Mouse (Mus musculus): ENCODE results near the gene Csmd2. TPM values are rescaled to one million over a fixed set of nuclear protein-coding genes. Genes with fewer than 3 reads are reported as not detected.
A peak's percentile ranks its signal among the peaks of the same experiment; 100 is the strongest.

Csmd2 gene
- polyA plus RNA-seq, 1 experiment from 2014 or later = 12.7 TPM

GRCm38 (mm10) chr4:128371766-128372165 lies 384.1 kb downstream of the Csmd2 start:
- H3K9ac ChIP-seq (replicated peaks) = no peak overlapping the region
- no peak for ATAC-seq (ENCODE audit: low FRiP score)
- peaks cover 35% of the 10 kb centered on the region for H3K36me3 ChIP-seq
- no peak overlapping the region for H3K4me3 ChIP-seq (replicated peaks)
- H3K4me1 ChIP-seq = 0 out of 2 replicates have a peak, but pooled peaks cover 3% of the 10 kb centered on the region
- H3K27ac ChIP-seq (replicated peaks) = no peak overlapping the region
- no peak overlapping the region for H3K4me2 ChIP-seq
- WGBS = 64% methylated on average over 6 of the region's 6 CpGs
- no peaks in the 10 kb centered on the region for H3K9me3 ChIP-seq (replicated peaks)
- H3K27me3 ChIP-seq (replicated peaks) = no peaks in the 10 kb centered on the region

- no peak overlapping the region for H3K4me2 ChIP-seq
- H3K27ac ChIP-seq (replicated peaks) = no peak overlapping the region
- no peak overlapping the region for H3K4me3 ChIP-seq (replicated peaks)
- WGBS = 80% methylated on average over 6 of the region's 6 CpGs
- H3K9ac ChIP-seq (replicated peaks) = no peak overlapping the region
- no peaks in the 10 kb centered on the region for H3K9me3 ChIP-seq (replicated peaks)
- no peak for ATAC-seq (ENCODE audit: low FRiP score)
- no peaks in the 10 kb centered on the region for H3K27me3 ChIP-seq (replicated peaks)
- peaks cover 35% of the 10 kb centered on the region for H3K36me3 ChIP-seq
- 0 out of 2 replicates have a peak, but pooled peaks cover 3% of the 10 kb centered on the region for H3K4me1 ChIP-seq
These were observed 385.5 kb downstream of the Csmd2 start for GRCm38 (mm10) chr4:128373196-128373595.

- 77% methylated on average over 5 of the region's 5 CpGs for WGBS
- ATAC-seq (ENCODE audit: low FRiP score) = no peak
- no peak overlapping the region for H3K4me2 ChIP-seq
- H3K9ac ChIP-seq (replicated peaks) = no peak overlapping the region
- no peaks in the 10 kb centered on the region for H3K27me3 ChIP-seq (replicated peaks)
- H3K27ac ChIP-seq (replicated peaks) = no peak overlapping the region
- H3K4me1 ChIP-seq = 0 out of 2 replicates have a peak, but pooled peaks cover 3% of the 10 kb centered on the region
- H3K9me3 ChIP-seq (replicated peaks) = no peaks in the 10 kb centered on the region
- H3K36me3 ChIP-seq = peaks cover 32% of the 10 kb centered on the region
- no peak overlapping the region for H3K4me3 ChIP-seq (replicated peaks)
These were observed 386.4 kb downstream of the Csmd2 start for GRCm38 (mm10) chr4:128374051-128374450.

GRCm38 (mm10) chr4:128378946-128379345 lies 391.3 kb downstream of the Csmd2 start:
- Histone ChIP-seq H3K27ac (replicated peaks) (no peak overlapping the region), H3K27me3 (replicated peaks) (no peaks in the 10 kb centered on the region), H3K36me3 (peaks cover 20% of the 10 kb centered on the region), H3K9ac (replicated peaks) (no peak overlapping the region), H3K4me3 (replicated peaks) (no peak overlapping the region), H3K4me2 (no peak overlapping the region), H3K4me1 (0 out of 2 replicates have a peak, but pooled peaks cover 3% of the 10 kb centered on the region), H3K9me3 (replicated peaks) (no peaks in the 10 kb centered on the region)
- no peak for ATAC-seq (ENCODE audit: low FRiP score)
- 88% methylated on average over 2 of the region's 2 CpGs for WGBS

GRCm38 (mm10) chr4:128381331-128381730 lies 393.7 kb downstream of the Csmd2 start:
- Histone ChIP-seq H3K9me3 (replicated peaks) (no peaks in the 10 kb centered on the region), H3K36me3 (peaks cover 28% of the 10 kb centered on the region), H3K27me3 (replicated peaks) (no peaks in the 10 kb centered on the region), H3K4me2 (no peak overlapping the region), H3K27ac (replicated peaks) (no peak overlapping the region), H3K4me3 (replicated peaks) (no peak overlapping the region), H3K4me1 (0 out of 2 replicates have a peak, but pooled peaks cover 2% of the 10 kb centered on the region), H3K9ac (replicated peaks) (no peak overlapping the region)
- no peak for ATAC-seq (ENCODE audit: low FRiP score)
- WGBS = 83% methylated on average over 6 of the region's 6 CpGs

GRCm38 (mm10) chr4:128383800-128384199 lies 396.1 kb downstream of the Csmd2 start:
- Histone ChIP-seq H3K36me3 (peaks cover 37% of the 10 kb centered on the region), H3K4me3 (replicated peaks) (no peak overlapping the region), H3K9ac (replicated peaks) (no peak overlapping the region), H3K4me2 (no peak overlapping the region), H3K27me3 (replicated peaks) (no peaks in the 10 kb centered on the region), H3K27ac (replicated peaks) (no peak overlapping the region), H3K4me1 (0 out of 2 replicates have a peak, but pooled peaks cover 2% of the 10 kb centered on the region), H3K9me3 (replicated peaks) (no peaks in the 10 kb centered on the region)
- WGBS = 90% methylated on average over 7 of the region's 7 CpGs
- ATAC-seq (ENCODE audit: low FRiP score) = no peak

GRCm38 (mm10) chr4:128391484-128391883 lies 403.8 kb downstream of the Csmd2 start:
- H3K27me3 ChIP-seq (replicated peaks) = no peaks in the 10 kb centered on the region
- ATAC-seq (ENCODE audit: low FRiP score) = no peak
- H3K9ac ChIP-seq (replicated peaks) = no peak overlapping the region
- H3K36me3 ChIP-seq = peaks cover 30% of the 10 kb centered on the region
- H3K9me3 ChIP-seq (replicated peaks) = no peaks in the 10 kb centered on the region
- H3K4me3 ChIP-seq (replicated peaks) = no peak overlapping the region
- 93% methylated on average over 5 of the region's 5 CpGs for WGBS
- peaks cover 4% of the 10 kb centered on the region for H3K4me1 ChIP-seq
- H3K4me2 ChIP-seq = no peak overlapping the region
- no peak overlapping the region for H3K27ac ChIP-seq (replicated peaks)

GRCm38 (mm10) chr4:128392279-128392678 lies 404.6 kb downstream of the Csmd2 start:
- Histone ChIP-seq H3K36me3 (peaks cover 30% of the 10 kb centered on the region), H3K9me3 (replicated peaks) (no peaks in the 10 kb centered on the region), H3K27ac (replicated peaks) (no peak overlapping the region), H3K27me3 (replicated peaks) (no peaks in the 10 kb centered on the region), H3K4me2 (no peak overlapping the region), H3K4me3 (replicated peaks) (no peak overlapping the region), H3K4me1 (peaks cover 10% of the 10 kb centered on the region), H3K9ac (replicated peaks) (no peak overlapping the region)
- 12% methylated on average over 3 of the region's 3 CpGs for WGBS
- ATAC-seq (ENCODE audit: low FRiP score) = no peak

- no peak overlapping the region for H3K27ac ChIP-seq (replicated peaks)
- H3K9ac ChIP-seq (replicated peaks) = no peak overlapping the region
- 94% methylated on average over 4 of the region's 4 CpGs for WGBS
- no peak for ATAC-seq (ENCODE audit: low FRiP score)
- peaks cover 21% of the 10 kb centered on the region for H3K36me3 ChIP-seq
- H3K27me3 ChIP-seq (replicated peaks) = no peaks in the 10 kb centered on the region
- H3K4me1 ChIP-seq = peaks cover 25% of the 10 kb centered on the region
- H3K4me2 ChIP-seq = no peak overlapping the region
- H3K9me3 ChIP-seq (replicated peaks) = no peaks in the 10 kb centered on the region
- no peak overlapping the region for H3K4me3 ChIP-seq (replicated peaks)
These were observed 406.2 kb downstream of the Csmd2 start for GRCm38 (mm10) chr4:128393864-128394263.

- 63% methylated on average over 5 of the region's 5 CpGs for whole genome bisulfite sequencing
These were observed 409.0 kb downstream of the Csmd2 start for GRCm38 (mm10) chr4:128396616-128397015.

GRCm38 (mm10) chr4:128397804-128398203 lies 410.1 kb downstream of the Csmd2 start:
- peaks cover 13% of the 10 kb centered on the region for H3K36me3 ChIP-seq
- peaks cover 30% of the 10 kb centered on the region for H3K4me1 ChIP-seq
- no peak for ATAC-seq (ENCODE audit: low FRiP score)
- H3K4me3 ChIP-seq (replicated peaks) = no peak overlapping the region
- no peak overlapping the region for H3K9ac ChIP-seq (replicated peaks)
- H3K9me3 ChIP-seq (replicated peaks) = no peaks in the 10 kb centered on the region
- H3K4me2 ChIP-seq = no peak overlapping the region
- peak overlapping the region; percentile 7 for H3K27ac ChIP-seq (replicated peaks)
- H3K27me3 ChIP-seq (replicated peaks) = no peaks in the 10 kb centered on the region
- 65% methylated on average over 7 of the region's 7 CpGs for WGBS

More at GRCm38 (mm10) chr4:128396616-128397015, 409.0 kb downstream of the Csmd2 start:
- Histone ChIP-seq H3K27ac (replicated peaks) (0 out of 2 replicates have a peak overlapping the region, but pooled peaks have one; percentile 29), H3K36me3 (peaks cover 13% of the 10 kb centered on the region), H3K4me3 (replicated peaks) (no peak overlapping the region), H3K27me3 (replicated peaks) (no peaks in the 10 kb centered on the region), H3K4me1 (peaks cover 30% of the 10 kb centered on the region), H3K9me3 (replicated peaks) (no peaks in the 10 kb centered on the region), H3K9ac (replicated peaks) (no peak overlapping the region), H3K4me2 (no peak overlapping the region)
- no peak for ATAC-seq (ENCODE audit: low FRiP score)

GRCm38 (mm10) chr4:128398948-128399347 lies 411.3 kb downstream of the Csmd2 start:
- no peaks in the 10 kb centered on the region for H3K9me3 ChIP-seq (replicated peaks)
- H3K36me3 ChIP-seq = peaks cover 10% of the 10 kb centered on the region
- no peak for ATAC-seq (ENCODE audit: low FRiP score)
- H3K27me3 ChIP-seq (replicated peaks) = no peaks in the 10 kb centered on the region
- no peak overlapping the region for H3K4me2 ChIP-seq
- 75% methylated on average over 7 of the region's 7 CpGs for WGBS
- H3K4me1 ChIP-seq = peaks cover 30% of the 10 kb centered on the region
- H3K27ac ChIP-seq (replicated peaks) = no peak overlapping the region
- no peak overlapping the region for H3K9ac ChIP-seq (replicated peaks)
- no peak overlapping the region for H3K4me3 ChIP-seq (replicated peaks)
